Mouse (Mus musculus): ENCODE measurements at regions not wholly inside any gene's neighbourhood (a gene's known extent, or its start where the extent isn't known, plus 50 kb on each side); places are given as distances from the start of the nearest gene placed in this dataset.

GRCm38 (mm10) chr12:25169611-25170010, 72.7 kb upstream of the Id2 start:
- TF ChIP-seq POLR2A (IDR thresholded peaks at IDR 0.05; ENCODE audit: borderline replicate concordance, insufficient read depth, low read length): no peak
- no peak for TF ChIP-seq CTCF (IDR thresholded peaks at IDR 0.05; ENCODE audit: borderline replicate concordance, insufficient read depth, low read depth, low read length)
